Mouse (Mus musculus) right cerebral cortex, postnatal 14 days (tissue): Measurements from ENCODE around the gene Gfer.
"Not testable (repeated sequence)": the region's sequence is repeated elsewhere in the genome, so short reads cannot be mapped to it uniquely, and the experiment has no call there.

Experiments used
- DNase-seq: peaks from one replicate; pipeline ENCODE4 v3.0.0; 2022

The Gfer gene

GRCm38 (mm10) chr17:24687146-24687595 is 8.8 kb downstream of the Gfer start:
- peak; percentile 32 for DNase-seq

GRCm38 (mm10) chr17:24686514-24686913 is 9.4 kb downstream of the Gfer start:
- no peak for DNase-seq

- no peak for DNase-seq
Observed at GRCm38 (mm10) chr17:24677500-24678080, 18.4 kb downstream of the Gfer start.

DNA sequence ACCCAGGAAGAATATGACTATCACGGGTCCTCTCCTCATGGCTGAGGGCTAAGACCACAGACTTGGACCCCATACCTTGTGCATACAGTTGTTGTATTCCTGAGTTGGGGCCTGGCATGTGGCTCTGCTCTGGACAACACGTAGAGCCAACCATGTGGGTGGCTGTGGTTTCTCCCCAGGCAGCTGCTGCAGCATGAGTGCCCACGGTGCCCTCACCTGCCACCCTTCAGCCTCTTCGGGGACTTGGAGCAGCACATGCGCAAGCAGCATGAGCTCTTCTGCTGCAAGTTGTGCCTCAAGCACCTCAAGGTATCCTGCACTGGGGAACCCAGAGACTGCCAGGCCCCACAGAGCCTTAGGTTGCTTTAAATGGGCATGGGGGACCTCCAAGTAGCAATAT is 19.1 kb downstream of the Gfer start:
- no peak for DNase-seq

GRCm38 (mm10) chr17:24676187-24676586 is 19.8 kb downstream of the Gfer start:
- DNase-seq, result peak; percentile 73

DNA sequence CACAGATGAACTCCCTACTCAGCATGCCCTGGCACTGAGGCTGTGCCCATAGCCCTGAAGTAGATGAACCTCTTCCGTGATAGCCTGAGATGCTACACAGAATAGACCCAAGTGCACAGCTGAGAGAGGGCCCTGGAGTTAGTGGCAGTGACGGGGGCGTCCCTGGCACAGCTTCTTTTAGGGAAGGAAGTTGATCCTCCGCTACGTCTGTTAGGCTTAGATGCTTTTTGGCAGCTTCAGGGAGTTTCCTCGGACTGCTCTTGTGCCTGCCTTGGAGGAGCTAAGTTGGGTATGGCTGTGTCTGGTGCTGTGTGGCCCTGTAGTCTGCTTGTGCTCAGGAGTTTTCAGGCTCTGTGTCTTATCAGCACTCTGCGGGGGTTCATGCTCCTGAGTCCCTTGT is 21.7 kb downstream of the Gfer start:
- peak; percentile 41 for DNase-seq

DNA sequence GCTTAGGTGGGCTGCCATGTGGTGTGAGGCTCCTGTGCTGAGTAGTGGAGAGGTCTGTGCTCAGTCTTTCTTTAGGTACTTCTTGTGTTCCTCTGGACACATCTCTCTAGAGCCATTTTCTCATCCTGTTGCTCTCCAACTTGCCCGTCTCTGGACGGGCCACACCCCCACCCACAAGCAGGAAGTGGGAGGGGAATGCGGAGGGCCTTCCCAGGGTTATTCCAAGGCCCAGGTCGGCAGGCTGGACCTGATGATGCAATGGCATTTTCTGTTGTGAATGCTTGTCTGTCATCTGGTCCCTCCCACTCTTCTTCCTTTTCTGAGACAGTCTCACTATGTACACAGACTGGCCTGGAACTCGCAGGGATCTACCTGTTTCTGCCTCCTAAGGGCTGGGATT is 23.8 kb downstream of the Gfer start:
- no peak for DNase-seq

DNA sequence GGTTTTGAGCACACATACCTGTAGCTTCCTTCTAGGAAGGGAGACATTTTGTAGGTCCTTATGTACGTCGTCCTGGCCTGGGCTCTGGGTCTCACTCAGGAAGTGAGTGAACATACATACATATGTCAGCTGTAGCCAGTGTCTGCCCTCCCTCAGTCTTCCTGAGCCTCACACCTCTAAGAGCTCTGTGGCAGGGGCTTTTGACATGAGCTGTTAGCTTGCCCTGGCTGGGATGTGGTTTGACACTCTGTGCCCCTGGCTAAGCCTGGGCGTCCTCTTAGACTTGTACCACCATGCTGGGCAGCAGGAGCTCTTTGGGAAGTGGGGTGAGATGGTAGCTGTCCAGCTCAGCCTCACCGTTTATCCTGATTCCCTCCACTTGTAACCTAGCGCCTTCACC is 24.6 kb downstream of the Gfer start:
- DNase-seq, result no peak

DNA sequence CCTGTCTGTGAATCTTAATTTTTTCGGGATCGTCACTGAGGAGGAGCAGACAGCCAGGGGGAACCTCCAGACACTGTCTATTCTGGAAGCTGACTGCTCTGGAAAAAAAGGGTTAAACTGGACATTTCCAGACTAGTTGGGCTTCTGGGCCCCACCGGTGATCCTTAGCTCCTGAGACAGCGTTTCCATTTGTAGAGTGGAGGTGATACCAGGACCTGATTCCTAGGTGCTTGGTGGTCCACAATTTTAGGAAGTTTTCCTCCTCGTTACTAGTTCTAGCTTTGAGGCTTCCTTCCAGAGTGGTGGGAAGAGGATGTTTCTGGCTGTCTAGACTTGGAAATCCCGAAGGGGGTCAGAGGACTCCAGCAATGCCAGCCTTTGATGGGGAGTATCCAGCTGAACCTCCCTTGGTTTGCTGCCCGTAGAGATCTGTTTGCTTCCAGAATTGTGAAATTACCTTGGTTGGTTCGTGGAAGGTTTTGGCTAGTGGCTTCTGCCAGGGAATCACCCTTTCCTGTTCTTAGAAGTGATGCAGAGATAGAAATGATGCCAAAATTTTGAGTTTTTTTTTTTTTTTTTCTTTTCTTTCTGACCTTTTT is 25.6 kb downstream of the Gfer start:
- no peak for DNase-seq

GRCm38 (mm10) chr17:24669545-24670245 is 26.3 kb downstream of the Gfer start, which contains the start of gene Zfp598:
TSS of gene Zfp598 (plus strand) at chr17:24669687.
- DNase-seq, result peak; percentile 94

DNA sequence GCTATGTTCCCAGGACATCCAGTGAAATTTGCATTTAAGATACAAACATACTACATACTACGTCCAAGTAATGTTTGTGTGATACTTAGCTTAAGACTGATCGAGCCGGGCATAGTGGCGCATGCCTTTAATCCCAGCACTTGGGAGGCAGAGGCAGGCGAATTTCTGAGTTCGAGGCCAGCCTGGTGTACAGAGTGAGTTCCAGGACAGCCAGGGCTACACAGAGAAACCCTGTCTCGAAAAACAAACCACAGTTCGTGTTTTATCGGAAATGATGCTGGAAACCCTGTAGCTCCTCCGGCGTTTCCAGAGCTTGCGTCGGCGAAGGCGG is 26.8 kb downstream of the Gfer start:
- DNase-seq, result not testable (repeated sequence)

DNA sequence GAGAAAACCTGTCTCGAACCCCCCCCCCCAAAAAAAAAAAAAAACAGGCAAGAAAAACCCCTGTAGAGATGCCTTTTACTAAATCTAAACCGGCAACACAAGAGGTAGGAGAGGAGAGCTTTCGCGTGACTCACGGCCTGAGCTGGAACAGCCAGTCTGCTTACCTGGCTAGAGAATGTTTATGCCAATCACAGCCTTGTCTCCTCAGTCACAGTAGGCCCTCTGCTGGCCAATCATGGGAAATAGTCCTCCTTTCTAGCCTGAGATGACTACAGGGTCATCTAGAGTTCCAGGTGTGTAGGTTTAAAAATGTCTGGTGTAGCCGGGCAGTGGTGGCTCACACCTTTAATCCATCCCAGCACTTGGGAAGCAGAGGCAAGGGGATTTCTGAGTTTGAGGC is 28.5 kb downstream of the Gfer start:
- DNase-seq, result no peak

- not testable (repeated sequence) for DNase-seq
Observed at GRCm38 (mm10) chr17:24667011-24667410, 28.9 kb downstream of the Gfer start.

DNA sequence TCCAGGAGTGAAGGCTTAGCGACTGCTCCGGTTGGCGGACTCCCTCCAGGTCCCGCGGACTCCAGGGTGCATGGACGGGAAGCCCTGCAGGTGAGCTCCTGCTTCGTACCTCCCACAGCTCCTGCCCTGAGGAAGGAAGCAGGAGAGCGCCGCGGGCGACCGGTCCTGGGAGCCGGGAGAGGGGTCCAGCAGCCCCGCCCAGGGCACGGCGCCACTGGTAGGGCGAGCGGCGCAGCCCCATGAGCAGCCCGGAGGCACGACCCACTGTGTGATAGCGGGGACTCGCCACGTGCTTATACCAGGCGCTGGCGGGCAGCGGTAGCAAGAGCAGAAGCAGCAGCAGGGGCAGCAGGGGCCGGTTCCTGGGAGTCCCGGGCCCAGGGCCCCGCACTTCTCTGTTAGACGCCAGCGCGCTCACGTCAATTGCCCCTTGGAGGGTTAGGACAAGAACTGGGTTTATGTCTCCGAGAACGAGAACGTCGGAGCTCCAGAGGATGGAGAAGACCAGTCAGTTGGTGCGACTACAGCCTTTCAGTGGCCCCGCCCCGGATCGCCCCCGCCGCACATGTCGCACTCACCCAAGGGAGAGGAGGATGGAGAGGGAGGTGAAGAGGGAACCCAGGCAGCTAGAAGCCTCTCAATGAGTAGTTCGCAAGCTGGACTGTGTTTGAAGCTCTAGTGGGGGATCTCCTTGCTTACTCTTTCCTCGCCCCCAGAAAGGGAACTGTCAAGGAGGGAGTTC is 37.8 kb downstream of the Gfer start, which contains the start of gene Npw:
Gene Npw (minus strand): TSS at position 441 of the 742 bp plus-strand sequence.
- no peak for DNase-seq

GRCm38 (mm10) chr17:24654969-24655368 is 41.0 kb downstream of the Gfer start:
- no peak for DNase-seq

DNA sequence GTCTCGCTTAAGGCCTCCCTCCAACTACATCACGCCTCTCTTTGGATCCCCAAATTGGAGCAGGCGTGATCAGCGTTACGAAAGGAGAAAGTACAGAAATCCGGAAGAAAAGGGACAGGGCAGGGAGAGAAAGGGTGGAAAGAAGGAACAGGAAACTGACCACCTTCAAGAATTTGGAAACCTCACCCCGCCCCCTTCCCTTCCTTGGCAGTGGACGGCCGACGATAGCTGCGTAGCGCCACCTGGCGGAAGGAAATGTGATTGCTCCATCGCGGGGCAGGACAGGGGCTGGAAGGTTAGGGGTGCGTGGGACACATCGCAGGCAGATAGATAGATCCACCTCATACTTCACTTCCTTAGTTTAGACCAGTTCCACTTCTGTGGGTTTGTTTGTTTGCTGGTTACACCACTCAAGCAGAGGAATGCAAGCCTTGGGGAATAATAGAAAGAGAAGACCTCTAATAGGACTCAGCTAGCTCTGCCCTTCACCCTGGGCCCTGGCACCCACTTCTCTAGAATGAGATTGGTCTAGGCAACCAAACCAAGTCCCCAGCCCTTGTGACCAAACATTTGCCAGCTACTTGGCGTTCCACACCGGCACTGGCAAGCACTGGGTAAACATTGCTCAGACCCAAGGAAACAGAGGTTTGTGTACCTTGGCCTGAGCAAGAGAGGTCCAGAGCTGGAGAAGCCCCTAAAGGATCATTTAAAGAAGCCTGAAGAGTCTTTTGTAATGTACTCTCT is 41.8 kb downstream of the Gfer start:
- peak; percentile 62 for DNase-seq

DNA sequence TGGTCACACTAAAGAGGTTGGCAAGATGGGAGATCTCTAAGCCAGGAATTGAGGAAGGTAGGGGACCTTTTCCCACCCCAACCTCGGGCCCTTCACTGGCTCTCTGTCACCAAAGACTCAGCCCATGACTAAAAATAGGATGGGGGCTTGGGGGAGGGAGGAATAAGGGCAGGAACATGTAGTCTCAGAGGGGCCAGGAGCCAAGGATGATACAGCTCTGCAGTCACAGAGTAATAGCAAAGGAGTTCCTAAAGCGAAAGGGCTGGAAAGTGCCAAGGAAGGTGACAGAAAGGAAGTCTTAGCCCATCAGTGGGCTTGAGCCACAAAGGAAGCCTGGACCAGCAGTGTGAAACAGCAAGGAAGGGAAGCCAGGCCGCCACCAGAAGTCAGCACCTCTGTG is 44.1 kb downstream of the Gfer start:
- DNase-seq, result no peak

DNA sequence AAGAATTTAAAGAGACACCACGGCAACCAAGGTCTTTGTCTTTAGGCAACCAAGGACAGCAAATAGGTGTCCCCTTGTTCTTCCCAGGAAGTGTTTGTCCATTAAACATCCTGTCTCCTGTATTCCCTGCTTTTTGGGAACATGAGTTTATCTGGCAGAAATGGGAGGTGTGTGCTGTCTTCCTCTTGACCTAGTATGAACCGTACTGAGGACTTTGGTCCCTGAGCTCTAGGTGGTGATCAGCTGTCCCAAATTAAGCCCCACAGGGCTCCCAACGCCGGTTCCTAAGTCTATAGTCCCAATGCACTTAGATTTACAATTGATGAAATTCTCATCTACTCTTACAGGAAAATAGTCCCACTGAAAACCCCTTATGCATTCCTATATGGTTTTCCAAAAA is 45.2 kb downstream of the Gfer start:
- no peak for DNase-seq

- peak; percentile 36 for DNase-seq
Observed at GRCm38 (mm10) chr17:24650070-24650616, 45.8 kb downstream of the Gfer start, which contains the start of gene Slc9a3r2. TSS of gene Slc9a3r2 (minus strand) at chr17:24650327.

DNA sequence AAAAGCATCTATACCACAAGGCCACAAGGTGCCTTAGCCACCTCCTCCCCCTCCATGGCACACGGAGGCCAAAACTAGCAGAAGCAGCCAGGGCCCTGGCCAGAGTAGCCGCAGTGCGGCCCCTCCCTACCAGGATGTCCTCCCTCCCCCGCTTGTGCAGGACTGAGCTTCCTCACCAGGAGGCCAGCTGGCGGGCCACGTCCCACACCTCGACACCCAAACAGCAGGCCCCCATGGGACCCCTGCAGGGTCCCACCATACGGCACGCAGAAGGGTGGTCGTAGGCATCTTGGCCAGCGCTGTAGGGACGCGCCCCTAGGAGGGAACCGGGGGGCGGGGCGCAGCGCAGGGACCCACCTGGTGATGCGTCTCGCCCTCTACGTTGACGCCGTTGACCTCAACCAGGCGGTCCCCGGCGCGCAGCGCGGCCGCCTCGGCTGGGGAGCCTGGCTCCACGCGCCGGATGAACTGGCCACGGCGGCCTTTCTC is 46.3 kb downstream of the Gfer start:
- DNase-seq, result peak; percentile 33

- DNase-seq, result no peak
Observed at GRCm38 (mm10) chr17:24648731-24649377, 47.1 kb downstream of the Gfer start.

GRCm38 (mm10) chr17:24647493-24647892 is 48.5 kb downstream of the Gfer start:
- no peak for DNase-seq
